Mouse (Mus musculus) limb, embryonic 12.5 days (tissue): ENCODE results near the gene Cops7b. TPM values are rescaled to one million over a fixed set of nuclear protein-coding genes. Genes with fewer than 3 reads are reported as not detected.
A peak's percentile ranks its signal among the peaks of the same experiment; 100 is the strongest.

Source experiments
- ATAC-seq: fragments of 200-750 bp; cut with Nextera tagmentation; 2 replicates; pipeline ENCODE4 v1.8.0; 2017; ENCODE audit warnings: low read depth, moderate TSS enrichment; ENCODE audit not compliant: insufficient number of reproducible peaks, insufficient read depth, low FRiP score, low TSS enrichment
- H3K27ac ChIP-seq: fragments of 300-500 bp; sonication (generic); 2 replicates; pipeline ENCODE4 v1.5.1; 2016; ENCODE audit warnings: mild to moderate bottlenecking, moderate library complexity
- H3K27me3 ChIP-seq: fragments of 300-500 bp; sonication (generic); 2 replicates; pipeline ENCODE4 v1.6.1; 2016; ENCODE audit warnings: mild to moderate bottlenecking, moderate library complexity
- H3K36me3 ChIP-seq: fragments of 300-500 bp; sonication (generic); 2 replicates; pipeline ENCODE4 v1.6.1; 2016; ENCODE audit warnings: mild to moderate bottlenecking, moderate library complexity
- H3K4me1 ChIP-seq: fragments of 300-500 bp; sonication (generic); replicated peaks from 2 replicates; pipeline ENCODE4 v1.6.1; 2016
- H3K4me2 ChIP-seq: fragments of 300-500 bp; sonication (generic); 2 replicates; pipeline ENCODE4 v1.6.1; 2016; ENCODE audit warnings: mild to moderate bottlenecking, moderate library complexity
- H3K4me3 ChIP-seq: fragments of 300-500 bp; sonication (generic); replicated peaks from 2 replicates; pipeline ENCODE4 v1.5.1; 2016; ENCODE audit warnings: mild to moderate bottlenecking
- H3K9ac ChIP-seq: fragments of 300-500 bp; sonication (generic); replicated peaks from 2 replicates; pipeline ENCODE4 v1.6.1; 2016; ENCODE audit warnings: mild to moderate bottlenecking, moderate library complexity
- H3K9me3 ChIP-seq: fragments of 300-500 bp; sonication (generic); 2 replicates; pipeline ENCODE4 v1.6.1; 2016; ENCODE audit warnings: mild to moderate bottlenecking, moderate library complexity
- WGBS: fragments of 180-500 bp; shearing (Covaris S2); methylation state at CpG from one replicate; pipeline ENCODE4 v1.1.7; 2016; 5-methylcytosine and 5-hydroxymethylcytosine counted together
- polyA plus RNA-seq: library from polyadenylated mRNA; unstranded; fragments of >200 nt; fragmentation: Nextera tagmentation; extraction: Ambion mirVana; gene quantifications from 2 replicates; pipeline ENCODE4 v1.2.1, GENCODE M21; 2016

The Cops7b gene
- polyA plus RNA-seq, 1 experiment from 2014 or later: 59.2 TPM

DNA sequence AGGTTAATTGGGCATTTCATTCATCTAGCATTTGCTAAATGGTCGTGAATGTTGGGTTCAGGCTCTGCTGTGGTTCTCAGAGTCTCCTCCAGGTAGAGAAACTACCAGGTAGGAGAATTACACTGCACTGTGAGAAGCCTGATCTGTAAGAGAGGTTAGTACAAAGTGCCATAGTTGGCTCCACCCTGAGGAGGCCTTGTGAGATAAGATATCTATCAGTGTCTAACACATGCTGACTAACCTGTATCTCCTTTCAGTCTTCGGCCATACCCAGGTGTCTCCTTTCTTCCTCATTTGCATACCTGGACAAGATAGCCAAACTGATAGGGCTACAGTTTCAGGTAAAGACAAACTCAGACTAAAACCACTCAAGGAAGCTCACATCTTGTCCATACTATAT, 20.0 kb upstream of the Cops7b start:
- no peaks in the 10 kb centered on the region for H3K9me3 ChIP-seq
- WGBS: 77% methylated on average over 2 of the region's 2 CpGs
- H3K36me3 ChIP-seq: peaks cover 44% of the 10 kb centered on the region
- H3K4me3 ChIP-seq: no peak overlapping the region
- no peaks in the 10 kb centered on the region for H3K4me1 ChIP-seq
- H3K27ac ChIP-seq: no peak overlapping the region
- H3K9ac ChIP-seq: no peak overlapping the region
- no peaks in the 10 kb centered on the region for H3K27me3 ChIP-seq
- no peak overlapping the region for H3K4me2 ChIP-seq
- ATAC-seq: no peak

GRCm38 (mm10) chr1:86568409-86568808, 14.3 kb upstream of the Cops7b start:
- ATAC-seq: no peak
- peaks cover 18% of the 10 kb centered on the region for H3K36me3 ChIP-seq
- 79% methylated on average over 2 of the region's 2 CpGs for WGBS
- H3K4me3 ChIP-seq: no peak overlapping the region
- H3K9me3 ChIP-seq: no peaks in the 10 kb centered on the region
- H3K27me3 ChIP-seq: no peaks in the 10 kb centered on the region
- no peak overlapping the region for H3K27ac ChIP-seq
- no peak overlapping the region for H3K4me2 ChIP-seq
- no peak overlapping the region for H3K9ac ChIP-seq
- no peaks in the 10 kb centered on the region for H3K4me1 ChIP-seq

DNA sequence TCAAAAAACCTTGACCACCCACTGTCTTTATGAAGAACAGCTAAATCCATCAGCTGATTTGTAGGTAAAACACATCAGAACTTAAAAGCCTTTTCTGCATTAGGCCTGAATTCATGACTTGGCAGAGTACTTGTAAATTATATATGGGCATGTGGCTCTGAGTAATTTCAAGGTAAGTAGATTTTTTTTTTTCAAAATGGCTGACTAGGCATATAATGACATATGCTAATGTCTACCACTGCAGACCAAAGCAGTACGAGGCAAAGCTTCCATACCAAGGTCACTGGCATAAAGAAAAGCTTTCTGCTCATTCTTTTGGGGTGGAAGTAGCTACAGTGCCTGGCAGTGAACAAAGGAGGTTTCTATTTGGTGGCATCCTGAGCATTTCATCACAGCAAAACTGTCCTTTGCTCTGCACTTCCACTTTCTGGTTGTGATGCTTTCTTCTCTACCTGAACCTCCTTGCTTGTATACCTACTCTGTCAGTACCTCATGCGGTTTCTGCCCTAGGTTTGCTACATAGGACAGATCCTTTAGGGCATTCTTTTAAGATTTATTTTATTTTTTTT, 13.3 kb upstream of the Cops7b start:
- Histone ChIP-seq H3K27ac (no peak overlapping the region), H3K4me2 (no peak overlapping the region), H3K27me3 (no peaks in the 10 kb centered on the region), H3K9ac (no peak overlapping the region), H3K4me3 (no peak overlapping the region), H3K4me1 (no peaks in the 10 kb centered on the region), H3K9me3 (no peaks in the 10 kb centered on the region), H3K36me3 (peaks cover 11% of the 10 kb centered on the region)
- WGBS: 87% methylated on average over 2 of the region's 2 CpGs
- no peak for ATAC-seq

GRCm38 (mm10) chr1:86571381-86571780, 11.3 kb upstream of the Cops7b start:
- H3K9ac ChIP-seq: no peak overlapping the region
- 96% methylated on average over 2 of the region's 2 CpGs for WGBS
- no peaks in the 10 kb centered on the region for H3K4me1 ChIP-seq
- H3K36me3 ChIP-seq: peaks cover 10% of the 10 kb centered on the region; the same call in 1 of the 2 replicates
- H3K9me3 ChIP-seq: no peaks in the 10 kb centered on the region
- H3K27ac ChIP-seq: no peak overlapping the region
- H3K4me2 ChIP-seq: no peak overlapping the region
- no peak for ATAC-seq
- no peak overlapping the region for H3K4me3 ChIP-seq
- no peaks in the 10 kb centered on the region for H3K27me3 ChIP-seq

DNA sequence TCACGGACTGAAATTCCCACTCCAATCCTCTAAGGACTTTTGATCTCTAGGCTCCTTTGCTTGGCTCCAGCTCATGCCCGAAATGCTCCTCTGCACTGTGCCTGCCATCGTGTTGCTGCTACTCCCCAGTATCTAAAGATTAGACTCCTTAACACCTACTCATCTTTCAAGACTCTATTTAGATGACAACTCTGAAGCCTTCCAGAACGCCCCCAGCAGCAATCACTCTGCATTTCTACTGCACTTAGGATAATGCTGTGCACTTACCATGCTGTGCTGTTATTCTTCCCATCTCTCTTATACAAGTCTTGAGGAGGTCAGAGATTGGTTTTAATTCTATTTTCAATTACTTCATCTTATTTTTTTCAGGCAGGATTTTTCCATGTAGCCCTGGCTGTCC, 10.8 kb upstream of the Cops7b start:
- H3K27me3 ChIP-seq: no peaks in the 10 kb centered on the region
- no peak overlapping the region for H3K9ac ChIP-seq
- no peaks in the 10 kb centered on the region for H3K4me1 ChIP-seq
- no peak overlapping the region for H3K4me3 ChIP-seq
- H3K4me2 ChIP-seq: no peak overlapping the region
- H3K36me3 ChIP-seq: peaks cover 10% of the 10 kb centered on the region; the same call in 1 of the 2 replicates
- WGBS: 76% methylated on average over 4 of the region's 4 CpGs
- ATAC-seq: no peak
- H3K9me3 ChIP-seq: no peaks in the 10 kb centered on the region
- no peak overlapping the region for H3K27ac ChIP-seq

GRCm38 (mm10) chr1:86580426-86580825, 2.3 kb upstream of the Cops7b start:
- H3K4me3 ChIP-seq: no peak overlapping the region
- H3K27me3 ChIP-seq: no peaks in the 10 kb centered on the region
- H3K9me3 ChIP-seq: no peaks in the 10 kb centered on the region
- WGBS: 76% methylated on average over 6 of the region's 6 CpGs
- H3K36me3 ChIP-seq: peaks cover 5% of the 10 kb centered on the region; the same call in 1 of the 2 replicates
- H3K9ac ChIP-seq: no peak overlapping the region
- H3K4me1 ChIP-seq: peaks cover 7% of the 10 kb centered on the region
- ATAC-seq: no peak
- no peak overlapping the region for H3K27ac ChIP-seq
- no peak overlapping the region for H3K4me2 ChIP-seq

DNA sequence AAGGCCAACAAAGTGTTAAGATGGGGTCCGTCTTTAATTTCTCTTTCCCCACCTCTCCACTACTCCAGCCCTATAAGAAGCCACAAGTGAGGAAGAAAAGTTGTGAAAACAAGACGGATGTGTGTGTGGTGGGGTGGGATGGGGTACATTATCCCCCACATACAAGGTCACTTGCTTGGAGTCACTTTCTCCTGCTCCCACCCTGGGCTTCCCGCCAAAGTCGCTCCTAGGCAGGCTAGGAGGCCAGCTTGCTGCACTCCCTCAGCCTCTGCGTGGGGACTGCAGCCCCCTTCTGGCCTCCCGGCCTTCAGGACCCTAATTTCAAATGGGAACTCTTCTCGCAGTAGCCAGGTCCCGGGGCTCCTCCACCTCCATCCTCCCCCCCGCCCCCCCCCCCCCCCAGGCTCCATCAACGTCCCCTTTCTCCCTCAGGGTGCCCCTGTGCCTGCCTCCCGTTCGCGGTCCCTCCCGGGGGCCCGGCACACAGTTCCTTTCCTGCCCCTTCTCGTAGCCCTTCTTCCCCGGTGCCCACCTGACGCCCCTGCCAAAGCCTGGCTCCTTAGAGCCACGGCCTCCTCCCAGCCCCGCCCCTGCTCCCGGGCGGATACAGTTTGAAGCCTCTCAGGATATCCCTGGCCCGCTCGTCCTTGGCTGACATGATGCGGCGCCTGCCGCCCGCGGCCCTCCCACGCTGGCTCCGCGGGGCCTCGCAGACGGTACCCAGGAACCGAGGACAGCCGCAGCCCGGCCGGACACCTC, 833 bp upstream of the Cops7b start:
- Histone ChIP-seq H3K4me3 (peak overlapping the region; percentile 90), H3K4me2 (peak overlapping the region; percentile 85), H3K27ac (peak overlapping the region; percentile 87), H3K36me3 (peaks cover 5% of the 10 kb centered on the region; the same call in 1 of the 2 replicates), H3K9me3 (no peaks in the 10 kb centered on the region), H3K4me1 (peaks cover 10% of the 10 kb centered on the region), H3K27me3 (no peaks in the 10 kb centered on the region), H3K9ac (peak overlapping the region; percentile 80)
- ATAC-seq: peak; percentile 83
- WGBS: 1% methylated on average over 34 of the region's 38 CpGs

- Histone ChIP-seq H3K4me3 (no peak overlapping the region), H3K4me1 (peaks cover 15% of the 10 kb centered on the region), H3K4me2 (no peak overlapping the region), H3K27me3 (no peaks in the 10 kb centered on the region), H3K9me3 (no peaks in the 10 kb centered on the region), H3K27ac (no peak overlapping the region), H3K9ac (no peak overlapping the region), H3K36me3 (peaks cover 5% of the 10 kb centered on the region; the same call in 1 of the 2 replicates)
- no peak for ATAC-seq
- 76% methylated on average over 2 of the region's 2 CpGs for WGBS
Measured at GRCm38 (mm10) chr1:86583709-86584108, 1.0 kb downstream of the Cops7b start.

DNA sequence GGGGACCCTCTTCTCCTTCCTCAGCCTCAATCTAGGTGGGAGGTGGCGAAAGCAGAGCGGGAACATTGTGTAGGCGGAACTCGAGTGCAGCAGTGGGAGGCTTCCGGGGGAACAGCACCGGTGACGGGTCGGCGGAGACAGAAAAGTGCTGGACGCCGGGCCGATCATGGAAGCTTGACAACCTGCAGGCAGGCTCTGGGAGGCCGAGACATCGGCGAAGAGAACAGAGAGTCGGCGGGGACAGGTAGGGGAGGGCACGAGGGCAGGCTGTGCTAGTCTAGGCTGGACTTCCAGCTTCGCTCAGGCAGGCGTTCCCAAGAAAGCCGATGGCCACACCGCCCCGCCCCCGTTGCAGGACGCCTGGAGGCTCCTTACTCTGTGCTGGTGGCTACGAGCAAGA, 4.3 kb downstream of the Cops7b start:
- H3K4me1 ChIP-seq: peaks cover 8% of the 10 kb centered on the region
- peak overlapping the region; percentile 82 for H3K9ac ChIP-seq
- under 1% methylated on average over 26 of the region's 26 CpGs for WGBS
- peaks cover 27% of the 10 kb centered on the region for H3K36me3 ChIP-seq
- no peak overlapping the region for H3K27ac ChIP-seq
- peak overlapping the region; percentile 82 for H3K4me2 ChIP-seq
- no peaks in the 10 kb centered on the region for H3K9me3 ChIP-seq
- peak overlapping the region; percentile 93 for H3K4me3 ChIP-seq
- no peaks in the 10 kb centered on the region for H3K27me3 ChIP-seq
- ATAC-seq: no peak

- WGBS: 94% methylated on average over 7 of the region's 7 CpGs
- Histone ChIP-seq H3K4me3 (no peak overlapping the region), H3K9ac (no peak overlapping the region), H3K4me1 (peaks cover 6% of the 10 kb centered on the region; the same call in 1 of the 2 replicates), H3K4me2 (no peak overlapping the region), H3K27me3 (no peaks in the 10 kb centered on the region), H3K36me3 (peaks cover 90% of the 10 kb centered on the region), H3K27ac (no peak overlapping the region), H3K9me3 (no peaks in the 10 kb centered on the region)
- no peak for ATAC-seq
Measured at GRCm38 (mm10) chr1:86594539-86594938, 11.8 kb downstream of the Cops7b start.

DNA sequence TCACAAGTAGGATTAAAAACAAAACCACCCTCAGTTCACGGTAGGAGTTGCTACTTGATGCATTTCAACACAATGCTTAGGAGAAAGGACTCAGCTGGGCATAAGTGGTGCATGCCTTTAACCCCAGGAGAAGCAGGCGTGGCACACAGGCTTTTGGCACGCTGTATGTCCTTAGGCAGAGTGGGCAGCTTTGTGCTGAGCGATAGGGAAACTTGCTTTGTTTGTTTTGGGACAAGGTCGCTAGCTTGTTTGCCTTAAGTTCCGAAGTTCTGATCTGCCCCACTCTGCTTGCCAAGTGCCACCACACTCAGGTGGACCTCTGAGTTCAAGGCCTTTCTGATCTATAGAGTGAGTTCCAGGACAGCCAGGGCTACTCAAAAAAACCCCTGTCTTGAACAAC, 12.6 kb downstream of the Cops7b start:
- Histone ChIP-seq H3K9ac (no peak overlapping the region), H3K9me3 (no peaks in the 10 kb centered on the region), H3K27ac (no peak overlapping the region), H3K4me2 (no peak overlapping the region), H3K27me3 (no peaks in the 10 kb centered on the region), H3K4me1 (peaks cover 6% of the 10 kb centered on the region; the same call in 1 of the 2 replicates), H3K4me3 (no peak overlapping the region), H3K36me3 (peaks cover 91% of the 10 kb centered on the region)
- ATAC-seq: no peak
- WGBS: 96% methylated on average over 6 of the region's 6 CpGs
